Mouse (Mus musculus) hindlimb bud, embryonic 11.5 days (tissue): ENCODE measurements around the gene B3gnt2.

Experiments used
- DNase-seq: peaks from one replicate; pipeline ENCODE4 v3.0.0-alpha.2; 2012; ENCODE audit warnings: low read depth, low spot score; ENCODE audit errors: extremely low spot score

B3gnt2 gene

DNA sequence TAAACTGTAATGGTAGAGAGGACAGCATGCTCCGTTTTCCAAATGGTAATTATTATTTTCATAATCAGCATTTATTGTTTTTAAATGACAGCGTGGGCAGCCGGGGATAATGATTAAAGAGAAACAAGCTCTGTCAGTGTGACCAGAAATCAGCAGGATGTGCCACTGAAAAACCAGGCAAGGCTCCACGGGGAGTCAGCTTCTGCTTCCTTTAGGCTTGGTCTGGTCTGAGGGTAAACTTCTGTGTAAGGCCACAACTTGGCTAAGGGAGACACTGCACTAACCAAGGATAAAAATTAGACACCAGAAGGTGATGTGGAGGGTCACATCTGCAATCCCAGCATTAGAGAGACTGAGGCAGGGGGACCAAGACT lies 11.5 kb upstream of the B3gnt2 start:
- no peak for DNase-seq

- no peak for DNase-seq
These were observed 11.0 kb upstream of the B3gnt2 start for GRCm38 (mm10) chr11:22871628-22872306.

DNA sequence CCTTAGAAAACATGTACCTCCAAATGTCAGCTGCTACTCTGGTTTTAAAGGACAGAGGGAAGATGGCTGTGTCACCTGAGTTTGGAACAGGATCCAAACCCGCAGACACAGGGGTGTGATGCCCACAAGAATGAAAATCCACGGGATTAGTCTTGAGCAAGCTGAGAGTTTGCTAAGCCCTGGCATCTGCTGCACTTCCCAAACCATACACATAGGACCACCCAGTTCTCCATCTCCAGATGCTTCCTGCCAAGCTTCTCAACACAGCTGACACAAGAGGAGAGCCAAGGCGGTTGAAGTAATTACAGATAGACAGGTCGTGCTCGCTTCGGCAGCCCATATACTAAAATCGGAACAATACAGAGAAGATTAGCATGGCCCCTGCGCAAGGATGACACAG lies 7.8 kb upstream of the B3gnt2 start:
- DNase-seq, result no peak

- no peak for DNase-seq
These were observed 6.9 kb upstream of the B3gnt2 start for GRCm38 (mm10) chr11:22867691-22868090.

GRCm38 (mm10) chr11:22865635-22866246 lies 5.0 kb upstream of the B3gnt2 start:
- no peak for DNase-seq

DNA sequence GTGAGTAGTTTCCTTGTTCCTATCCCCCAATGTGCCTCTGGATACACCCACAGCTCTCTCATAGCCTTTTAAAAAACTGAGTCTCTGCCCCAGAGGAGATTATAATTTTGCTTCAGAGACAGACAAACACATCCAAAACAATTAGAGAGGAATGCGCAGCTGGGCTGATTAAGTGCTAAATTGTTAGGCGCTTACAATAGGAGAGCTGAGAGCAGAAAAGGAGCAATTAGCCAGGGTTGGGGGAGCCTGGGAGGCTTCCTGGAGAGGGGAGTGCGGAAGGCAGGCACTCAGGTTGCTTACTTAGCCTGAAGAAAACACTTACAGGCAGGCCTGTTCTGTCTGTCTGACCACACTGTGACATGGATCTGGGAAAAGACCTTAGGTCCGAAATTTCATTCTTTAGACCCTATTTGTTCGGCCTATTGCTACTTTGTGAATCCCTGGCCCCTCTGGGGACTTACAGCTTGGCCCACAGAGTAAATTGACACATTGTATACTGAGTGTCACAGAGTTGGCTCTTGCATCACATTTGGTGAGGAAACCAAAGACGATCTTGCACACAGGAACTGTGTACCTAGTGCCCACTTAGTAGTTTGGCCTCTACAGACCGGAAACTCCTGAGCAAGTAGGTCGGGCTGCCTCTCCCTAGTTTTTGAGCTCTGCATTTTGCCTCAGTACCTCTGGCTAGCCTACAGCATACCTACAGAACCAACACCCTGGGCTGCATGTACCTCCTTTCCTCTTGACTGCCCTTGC lies 3.7 kb upstream of the B3gnt2 start:
- no peak for DNase-seq

DNA sequence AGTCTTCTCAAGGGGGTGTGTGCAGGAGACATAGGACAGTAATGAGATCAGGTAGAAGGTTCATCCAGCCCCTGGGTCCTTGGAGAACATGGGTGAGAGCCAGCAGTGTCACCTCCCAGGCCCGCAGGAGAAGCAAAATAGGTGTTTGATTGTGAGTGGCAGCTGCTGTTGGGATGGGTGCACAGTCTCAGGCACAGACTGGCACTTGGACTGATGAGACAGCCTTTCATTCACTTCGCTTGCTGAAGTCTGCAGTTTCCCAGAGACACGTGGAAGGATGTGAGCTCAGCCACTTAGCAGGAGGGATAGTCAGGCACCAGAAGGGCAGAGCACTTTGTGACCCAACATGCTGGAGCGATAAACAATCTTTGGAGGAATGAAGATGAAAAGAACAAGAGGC lies 2.8 kb upstream of the B3gnt2 start:
- no peak for DNase-seq

DNA sequence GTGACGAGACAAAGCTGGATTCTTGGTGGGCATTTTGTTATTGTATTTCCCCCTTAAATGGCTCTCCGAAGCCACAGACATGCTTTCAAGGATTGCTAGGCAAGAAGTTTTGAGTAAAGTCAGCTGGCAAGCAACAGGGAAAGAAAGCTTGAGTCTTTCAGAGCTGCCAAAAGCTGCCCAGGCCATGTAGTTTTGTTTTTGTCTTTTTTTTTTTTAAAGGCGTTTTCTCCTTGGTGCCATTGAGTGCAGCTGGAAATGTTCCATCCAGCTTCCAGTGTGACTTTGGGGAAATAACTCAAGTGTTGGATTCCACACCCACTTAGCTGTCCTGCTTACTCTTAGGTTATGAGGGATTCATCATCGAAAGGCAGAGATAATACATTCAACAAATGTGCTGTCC lies 554 bp upstream of the B3gnt2 start:
- no peak for DNase-seq

GRCm38 (mm10) chr11:22859633-22860334 lies 977 bp downstream of the B3gnt2 start:
- no peak for DNase-seq

DNA sequence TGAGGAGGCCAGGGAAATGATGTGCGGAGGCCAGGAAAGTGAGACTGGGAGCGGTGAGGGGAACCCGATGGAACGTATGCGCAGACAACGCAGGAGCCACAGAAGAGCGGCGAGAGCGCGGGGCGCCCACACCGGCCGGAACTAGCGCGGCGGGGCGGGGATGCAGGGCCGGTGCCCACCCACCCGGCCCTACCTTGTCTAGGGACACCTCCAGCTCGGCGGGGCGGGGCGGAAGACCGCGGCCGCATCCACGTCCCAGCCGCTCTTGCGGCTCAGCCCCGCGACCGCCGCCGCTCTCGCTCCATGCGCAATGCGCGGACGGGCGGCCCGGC lies 1.5 kb downstream of the B3gnt2 start:
- no peak for DNase-seq

- no peak for DNase-seq
These were observed 2.1 kb downstream of the B3gnt2 start for GRCm38 (mm10) chr11:22858441-22859300.

- DNase-seq, result no peak
These were observed 2.9 kb downstream of the B3gnt2 start for GRCm38 (mm10) chr11:22857705-22858440.

DNA sequence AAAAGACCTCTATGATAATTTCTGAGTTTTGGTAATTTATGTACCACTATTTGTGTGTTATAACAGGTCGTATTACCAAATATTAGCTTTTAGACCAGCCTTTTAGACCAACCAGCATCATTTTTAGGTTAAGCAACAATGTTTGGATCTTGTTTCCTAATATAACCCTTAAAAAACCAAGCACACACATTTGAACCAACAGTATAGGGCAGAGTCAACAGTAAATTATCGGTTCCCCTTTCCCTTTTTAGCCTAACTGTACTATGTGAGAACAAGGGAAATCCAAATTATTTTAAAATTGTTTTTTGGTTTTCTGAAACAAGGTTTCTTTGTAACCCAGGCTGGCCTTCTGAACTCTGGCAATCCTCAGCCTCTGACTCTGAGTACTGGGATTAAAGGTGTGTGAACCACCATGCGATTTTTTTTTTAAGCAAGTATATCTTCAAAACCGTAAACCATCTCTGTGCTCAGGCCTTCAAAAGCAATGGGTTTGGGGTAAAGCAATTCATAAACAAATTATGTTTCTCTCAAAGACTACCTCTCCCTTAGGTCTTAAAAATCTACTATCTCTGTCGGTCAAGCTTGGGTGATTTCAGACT lies 3.6 kb downstream of the B3gnt2 start:
- DNase-seq, result no peak

DNA sequence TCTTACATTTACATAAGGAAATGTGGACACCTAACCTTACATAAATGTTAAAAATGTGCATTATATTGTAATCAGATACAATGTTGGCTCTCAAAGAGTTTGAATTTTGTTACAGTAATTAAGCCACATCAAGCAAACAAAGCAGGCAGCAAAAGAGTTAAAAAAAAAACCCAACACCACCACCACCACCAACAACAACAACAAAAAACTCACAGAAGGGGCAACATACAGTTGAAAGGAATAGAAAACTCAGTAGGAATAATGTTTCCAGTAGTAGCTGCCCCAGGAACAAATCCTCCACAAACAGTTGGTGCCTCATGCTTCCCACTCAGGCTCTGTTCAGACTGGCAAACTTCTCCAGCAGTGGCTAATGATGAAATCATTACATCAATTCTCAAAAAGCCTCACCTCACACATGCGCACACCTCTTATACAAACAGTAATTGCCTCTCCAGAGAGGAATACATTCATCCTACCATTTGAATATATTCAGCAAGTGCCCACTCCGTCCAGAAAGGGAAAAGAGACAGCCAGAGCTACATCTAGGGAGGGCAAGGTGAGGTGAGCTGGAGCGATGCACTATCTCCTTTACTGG lies 4.3 kb downstream of the B3gnt2 start:
- no peak for DNase-seq

GRCm38 (mm10) chr11:22854571-22854970 lies 6.2 kb downstream of the B3gnt2 start:
- no peak for DNase-seq

- no peak for DNase-seq
These were observed 7.1 kb downstream of the B3gnt2 start for GRCm38 (mm10) chr11:22853477-22854157.

GRCm38 (mm10) chr11:22852510-22852909 lies 8.3 kb downstream of the B3gnt2 start:
- DNase-seq, result no peak

- no peak for DNase-seq
These were observed 9.3 kb downstream of the B3gnt2 start for GRCm38 (mm10) chr11:22851416-22851815.

DNA sequence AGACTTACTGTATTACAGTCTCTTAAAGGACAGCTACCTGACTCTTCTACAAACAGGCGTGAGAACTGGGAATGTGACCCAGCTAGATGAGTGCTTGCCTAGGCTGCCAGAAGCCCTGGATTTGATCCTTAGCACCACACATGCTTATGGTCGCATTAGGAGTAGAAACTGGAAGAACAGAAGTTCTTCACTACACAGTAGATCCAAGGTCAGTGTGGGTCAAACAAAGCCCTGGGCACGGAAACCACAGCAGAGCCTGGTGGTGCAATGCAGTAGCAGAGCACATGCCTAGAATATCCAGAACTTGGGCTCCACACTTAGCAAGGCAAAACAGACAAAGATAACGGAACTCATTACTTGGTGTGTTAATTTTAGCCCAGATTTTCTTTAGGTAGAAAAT lies 10.7 kb downstream of the B3gnt2 start:
- DNase-seq, result no peak
